ENCODE assay signal across 25 mouse cellular contexts in the genomic region with DNA sequence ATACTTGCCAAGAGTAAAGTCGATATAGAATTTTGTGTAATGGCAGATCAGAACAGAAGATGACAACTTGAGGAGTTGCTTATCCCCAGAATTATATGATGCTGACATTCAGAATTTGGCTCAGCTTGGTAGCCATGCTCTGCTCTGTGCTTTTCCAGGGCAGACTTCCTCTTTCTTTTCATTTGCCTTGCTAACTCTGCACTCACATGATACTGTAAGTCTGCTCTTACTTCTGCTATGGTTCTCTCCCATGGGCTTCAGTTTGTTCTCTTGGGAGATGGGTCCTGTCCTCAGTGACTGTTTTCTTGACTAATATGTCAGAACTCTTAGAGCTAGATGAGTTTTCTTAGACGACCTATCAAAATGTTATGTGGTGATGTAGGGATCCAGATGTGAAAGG.
A peak's percentile ranks its signal among the peaks of the same experiment; 100 is the strongest.
DNase-seq lines count a peak whose midpoint lies in the region; ATAC-seq and TF ChIP-seq lines count a peak whose summit lies in the region.
"Had no signal": no experiment of that assay in that cellular context is flagged by ENCODE, and none has a peak within 500 bp of the region (broad histone marks: within the 10 kb centered on the region; RNA-seq: fewer than 3 reads in every experiment).

No protein-coding gene starts in this region.

- H3K4me2 ChIP-seq in heart, embryonic 12.5 days: no peak overlapping the region
- H3K4me2 ChIP-seq: heart, embryonic 13.5 days; hindbrain, embryonic 13.5 days; liver, embryonic 11.5 days; neural tube, embryonic 15.5 days had no signal

- ATAC-seq in heart, embryonic 12.5 days (ENCODE audit: insufficient number of reproducible peaks, low FRiP score): no peak
- peak; percentile 75 for ATAC-seq in megakaryocyte progenitor cell, adult 5-6 weeks (replicated peaks; ENCODE audit: poor library complexity)
- ATAC-seq: forebrain, postnatal 0 days; midbrain, embryonic 16.5 days had no signal

- no peaks in the 10 kb centered on the region for H3K27me3 ChIP-seq in heart, embryonic 12.5 days (replicated peaks)
- H3K27me3 ChIP-seq: heart, embryonic 13.5 days; hindbrain, embryonic 13.5 days; neural tube, embryonic 15.5 days had no signal

- DNase-seq in heart, adult 11 months: peak; percentile 88
- DNase-seq in A20 (ENCODE audit: low read depth, low spot score): peak; percentile 55
- DNase-seq in right cerebral cortex, postnatal 14 days: no peak
- no peak for DNase-seq in kidney, postnatal 10 days
- DNase-seq in gastrocnemius, adult 18-20 months (ENCODE audit: low spot score): no peak
- DNase-seq: adrenal gland, postnatal 14 days; cerebellum, postnatal 10 days; forebrain, postnatal 0 days; gastrocnemius, adult 2 months; heart, postnatal 14 days; kidney, adult 18-20 months; lung, adult 2 months; thymus, adult 2 months; thymus, postnatal 4 days had no signal

- no peak overlapping the region for H3K9ac ChIP-seq in heart, embryonic 12.5 days
- H3K9ac ChIP-seq: forebrain, postnatal 0 days; heart, embryonic 13.5 days; hindbrain, embryonic 13.5 days; neural tube, embryonic 15.5 days had no signal

- 75% methylated on average over 2 of the region's 2 CpGs for WGBS in heart, embryonic 12.5 days

- TF ChIP-seq POLR2A in bone marrow macrophage, adult 2 months (IDR thresholded peaks at IDR 0.05; ENCODE audit: borderline replicate concordance, low read depth, low read length): no peak

- TF ChIP-seq CTCF in bone marrow macrophage, adult 2 months (IDR thresholded peaks at IDR 0.05; ENCODE audit: low read depth, low read length): no peak

- H3K36me3 ChIP-seq in heart, embryonic 12.5 days: no peaks in the 10 kb centered on the region
- H3K36me3 ChIP-seq: forebrain, embryonic 10.5 days; heart, embryonic 13.5 days; hindbrain, embryonic 13.5 days; midbrain, embryonic 10.5 days; neural tube, embryonic 15.5 days had no signal

- no peaks in the 10 kb centered on the region for H3K4me1 ChIP-seq in heart, embryonic 12.5 days (replicated peaks)
- peaks cover 29% of the 10 kb centered on the region for H3K4me1 ChIP-seq in bone marrow macrophage, adult 2 months (ENCODE audit: control insufficient read depth, insufficient read depth, low read length)
- H3K4me1 ChIP-seq: forebrain, embryonic 10.5 days; heart, embryonic 13.5 days; hindbrain, embryonic 13.5 days; midbrain, embryonic 10.5 days; neural tube, embryonic 15.5 days had no signal

- H3K27ac ChIP-seq in heart, embryonic 12.5 days (ENCODE audit: poor library complexity, severe bottlenecking): no peak overlapping the region
- H3K27ac ChIP-seq in bone marrow macrophage, adult 2 months (ENCODE audit: insufficient read depth, low read depth, low read length): peak overlapping the region; percentile 95
- H3K27ac ChIP-seq: forebrain, embryonic 10.5 days; gastrocnemius, adult 2 months; heart, embryonic 13.5 days; hindbrain, embryonic 13.5 days; kidney, postnatal 0 days; midbrain, embryonic 10.5 days; neural tube, embryonic 15.5 days had no signal

- H3K4me3 ChIP-seq in heart, embryonic 12.5 days: no peak overlapping the region
- H3K4me3 ChIP-seq in bone marrow macrophage, adult 2 months (ENCODE audit: insufficient read depth, low read length): no peak overlapping the region
- H3K4me3 ChIP-seq: forebrain, embryonic 10.5 days; gastrocnemius, adult 2 months; heart, embryonic 13.5 days; hindbrain, embryonic 13.5 days; midbrain, embryonic 10.5 days; neural tube, embryonic 15.5 days had no signal

- H3K9me3 ChIP-seq in heart, embryonic 12.5 days (replicated peaks): no peaks in the 10 kb centered on the region
- H3K9me3 ChIP-seq: forebrain, embryonic 10.5 days; heart, embryonic 13.5 days; hindbrain, embryonic 13.5 days; midbrain, embryonic 10.5 days; neural tube, embryonic 15.5 days had no signal

Comparison
In these comparisons a context has a peak if more than half of its experiments do, and no peak if none do; other contexts are left out.
1. DNase-seq: peak in heart, adult 11 months (single experiment) and A20 (single experiment); none in right cerebral cortex, postnatal 14 days (single experiment), kidney, postnatal 10 days (single experiment) and gastrocnemius, adult 18-20 months (single experiment).